Mouse (Mus musculus): ENCODE results near the gene Ugt1a6a. TPM values are rescaled to one million over a fixed set of nuclear protein-coding genes. Genes with fewer than 3 reads are reported as not detected.
"Not testable (repeated sequence)": the region's sequence is repeated elsewhere in the genome, so short reads cannot be mapped to it uniquely, and the experiment has no call there.

Ugt1a6a gene
- polyA plus RNA-seq, 1 experiment from 2014 or later: 0.04 TPM

- DNase-seq (ENCODE audit: low spot score): peak; percentile 25
- H3K4me1 ChIP-seq (ENCODE audit: control insufficient read depth, insufficient read depth, low read length): no peaks in the 10 kb centered on the region
- 40% methylated on average over 3 of the region's 3 CpGs for WGBS
Observed at GRCm38 (mm10) chr1:88217576-88217975, 83.0 kb downstream of the Ugt1a6a start.

GRCm38 (mm10) chr1:88218051-88218450, 83.4 kb downstream of the Ugt1a6a start:
- 76% methylated on average over 9 of the region's 9 CpGs for WGBS
- no peak overlapping the region for H3K9ac ChIP-seq (ENCODE audit: low read length)
- no peak overlapping the region for H3K27ac ChIP-seq (replicated peaks; ENCODE audit: low read depth, low read length)
- no peaks in the 10 kb centered on the region for H3K27me3 ChIP-seq (ENCODE audit: control insufficient read depth, insufficient read depth, low read length)
- no peak overlapping the region for H3K4me2 ChIP-seq (ENCODE audit: low read depth, severe bottlenecking)
- peaks cover 43% of the 10 kb centered on the region for H3K9me3 ChIP-seq (ENCODE audit: control insufficient read depth, low read length)
- DNase-seq (ENCODE audit: low spot score) (peak; percentile 40), ATAC-seq (ENCODE audit: insufficient number of reproducible peaks, low FRiP score, low TSS enrichment, low read depth) (no peak)
- no peak overlapping the region for H3K4me3 ChIP-seq (ENCODE audit: low read depth, low read length)
- no peaks in the 10 kb centered on the region for H3K36me3 ChIP-seq (ENCODE audit: control insufficient read depth, insufficient read depth, low read length)
- H3K4me1 ChIP-seq (ENCODE audit: control insufficient read depth, insufficient read depth, low read length): no peaks in the 10 kb centered on the region

More at GRCm38 (mm10) chr1:88217576-88217975, 83.0 kb downstream of the Ugt1a6a start:
- Histone ChIP-seq H3K4me3 (ENCODE audit: low read depth, low read length) (no peak overlapping the region), H3K36me3 (ENCODE audit: control insufficient read depth, insufficient read depth, low read length) (no peaks in the 10 kb centered on the region), H3K9me3 (ENCODE audit: control insufficient read depth, low read length) (peaks cover 48% of the 10 kb centered on the region), H3K9ac (ENCODE audit: low read length) (no peak overlapping the region), H3K27ac (replicated peaks; ENCODE audit: low read depth, low read length) (no peak overlapping the region), H3K27me3 (ENCODE audit: control insufficient read depth, insufficient read depth, low read length) (no peaks in the 10 kb centered on the region), H3K4me2 (ENCODE audit: low read depth, severe bottlenecking) (no peak overlapping the region)
- no peak for ATAC-seq (ENCODE audit: insufficient number of reproducible peaks, low FRiP score, low TSS enrichment, low read depth)

- no peak for ATAC-seq (ENCODE audit: insufficient number of reproducible peaks, low FRiP score, low TSS enrichment, low read depth)
- Histone ChIP-seq H3K27ac (replicated peaks; ENCODE audit: low read depth, low read length) (no peak overlapping the region), H3K9me3 (ENCODE audit: control insufficient read depth, low read length) (peaks cover 38% of the 10 kb centered on the region), H3K36me3 (ENCODE audit: control insufficient read depth, insufficient read depth, low read length) (no peaks in the 10 kb centered on the region), H3K4me1 (ENCODE audit: control insufficient read depth, insufficient read depth, low read length) (no peaks in the 10 kb centered on the region), H3K4me2 (ENCODE audit: low read depth, severe bottlenecking) (no peak overlapping the region), H3K27me3 (ENCODE audit: control insufficient read depth, insufficient read depth, low read length) (no peaks in the 10 kb centered on the region), H3K4me3 (ENCODE audit: low read depth, low read length) (no peak overlapping the region), H3K9ac (ENCODE audit: low read length) (no peak overlapping the region)
- WGBS: 51% methylated on average over 4 of the region's 4 CpGs
- DNase-seq (ENCODE audit: low spot score): peak; percentile 32
Observed at GRCm38 (mm10) chr1:88218591-88218990, 84.0 kb downstream of the Ugt1a6a start.

- Histone ChIP-seq H3K9me3 (ENCODE audit: control insufficient read depth, low read length) (peaks cover 33% of the 10 kb centered on the region), H3K4me2 (ENCODE audit: low read depth, severe bottlenecking) (no peak overlapping the region), H3K9ac (ENCODE audit: low read length) (no peak overlapping the region), H3K4me3 (ENCODE audit: low read depth, low read length) (no peak overlapping the region), H3K27me3 (ENCODE audit: control insufficient read depth, insufficient read depth, low read length) (no peaks in the 10 kb centered on the region), H3K4me1 (ENCODE audit: control insufficient read depth, insufficient read depth, low read length) (no peaks in the 10 kb centered on the region), H3K36me3 (ENCODE audit: control insufficient read depth, insufficient read depth, low read length) (no peaks in the 10 kb centered on the region), H3K27ac (replicated peaks; ENCODE audit: low read depth, low read length) (no peak overlapping the region)
- DNase-seq (ENCODE audit: low spot score): peak; percentile 27
- WGBS: 17% methylated on average over 1 of the region's 1 CpGs
- no peak for ATAC-seq (ENCODE audit: insufficient number of reproducible peaks, low FRiP score, low TSS enrichment, low read depth)
Observed at GRCm38 (mm10) chr1:88219054-88219453, 84.4 kb downstream of the Ugt1a6a start.

GRCm38 (mm10) chr1:88220336-88220735, 85.7 kb downstream of the Ugt1a6a start:
- Histone ChIP-seq H3K9ac (ENCODE audit: low read length) (no peak overlapping the region), H3K9me3 (ENCODE audit: control insufficient read depth, low read length) (peaks cover 24% of the 10 kb centered on the region), H3K4me2 (ENCODE audit: low read depth, severe bottlenecking) (no peak overlapping the region), H3K27ac (replicated peaks; ENCODE audit: low read depth, low read length) (no peak overlapping the region), H3K36me3 (ENCODE audit: control insufficient read depth, insufficient read depth, low read length) (no peaks in the 10 kb centered on the region), H3K27me3 (ENCODE audit: control insufficient read depth, insufficient read depth, low read length) (no peaks in the 10 kb centered on the region), H3K4me1 (ENCODE audit: control insufficient read depth, insufficient read depth, low read length) (no peaks in the 10 kb centered on the region), H3K4me3 (ENCODE audit: low read depth, low read length) (no peak overlapping the region)
- peak; percentile 33 for DNase-seq (ENCODE audit: low spot score)
- no peak for ATAC-seq (ENCODE audit: insufficient number of reproducible peaks, low FRiP score, low TSS enrichment, low read depth)

- Histone ChIP-seq H3K9ac (ENCODE audit: low read length) (no peak overlapping the region), H3K9me3 (ENCODE audit: control insufficient read depth, low read length) (peaks cover 25% of the 10 kb centered on the region), H3K4me1 (ENCODE audit: control insufficient read depth, insufficient read depth, low read length) (no peaks in the 10 kb centered on the region), H3K4me2 (ENCODE audit: low read depth, severe bottlenecking) (no peak overlapping the region), H3K4me3 (ENCODE audit: low read depth, low read length) (no peak overlapping the region), H3K36me3 (ENCODE audit: control insufficient read depth, insufficient read depth, low read length) (no peaks in the 10 kb centered on the region), H3K27ac (replicated peaks; ENCODE audit: low read depth, low read length) (no peak overlapping the region), H3K27me3 (ENCODE audit: control insufficient read depth, insufficient read depth, low read length) (no peaks in the 10 kb centered on the region)
- 57% methylated on average over 2 of the region's 2 CpGs for WGBS
- no peak for DNase-seq (ENCODE audit: low spot score)
- ATAC-seq (ENCODE audit: insufficient number of reproducible peaks, low FRiP score, low TSS enrichment, low read depth): no peak
Observed at GRCm38 (mm10) chr1:88222216-88222615, 87.6 kb downstream of the Ugt1a6a start.

GRCm38 (mm10) chr1:88223011-88223515, 88.5 kb downstream of the Ugt1a6a start:
- peaks cover 28% of the 10 kb centered on the region for H3K9me3 ChIP-seq (ENCODE audit: control insufficient read depth, low read length)
- H3K36me3 ChIP-seq (ENCODE audit: control insufficient read depth, insufficient read depth, low read length); ATAC-seq (ENCODE audit: insufficient number of reproducible peaks, low FRiP score, low TSS enrichment, low read depth); H3K4me1 ChIP-seq (ENCODE audit: control insufficient read depth, insufficient read depth, low read length); H3K4me3 ChIP-seq (ENCODE audit: low read depth, low read length); H3K9ac ChIP-seq (ENCODE audit: low read length); H3K27me3 ChIP-seq (ENCODE audit: control insufficient read depth, insufficient read depth, low read length); H3K4me2 ChIP-seq (ENCODE audit: low read depth, severe bottlenecking); H3K27ac ChIP-seq (replicated peaks; ENCODE audit: low read depth, low read length): not testable (repeated sequence)
- DNase-seq (ENCODE audit: low spot score): peak; percentile 27

- no peak for ATAC-seq (ENCODE audit: insufficient number of reproducible peaks, low FRiP score, low TSS enrichment, low read depth)
- Histone ChIP-seq H3K9me3 (ENCODE audit: control insufficient read depth, low read length) (peaks cover 33% of the 10 kb centered on the region), H3K4me2 (ENCODE audit: low read depth, severe bottlenecking) (no peak overlapping the region), H3K4me3 (ENCODE audit: low read depth, low read length) (no peak overlapping the region), H3K27me3 (ENCODE audit: control insufficient read depth, insufficient read depth, low read length) (no peaks in the 10 kb centered on the region), H3K27ac (replicated peaks; ENCODE audit: low read depth, low read length) (no peak overlapping the region), H3K4me1 (ENCODE audit: control insufficient read depth, insufficient read depth, low read length) (no peaks in the 10 kb centered on the region), H3K36me3 (ENCODE audit: control insufficient read depth, insufficient read depth, low read length) (no peaks in the 10 kb centered on the region), H3K9ac (ENCODE audit: low read length) (no peak overlapping the region)
- WGBS: 57% methylated on average over 1 of the region's 1 CpGs
- DNase-seq (ENCODE audit: low spot score): peak; percentile 38
Observed at GRCm38 (mm10) chr1:88223591-88223990, 89.0 kb downstream of the Ugt1a6a start.

Data from limb, embryonic 11.5 days (tissue).